Mouse (Mus musculus): Measurements from ENCODE around the gene Ubac1.

GRCm38 (mm10) chr2:25994791-25995190 is 26.8 kb downstream of the Ubac1 start:
- no peak for TF ChIP-seq CTCF (IDR thresholded peaks at IDR 0.05; ENCODE audit: low read depth, low read length)
- TF ChIP-seq GATA1 (IDR thresholded peaks at IDR 0.05; ENCODE audit: borderline replicate concordance, low read length): no peak
